Mouse (Mus musculus) brain, embryonic 14.5 days (tissue): ENCODE measurements at regions not wholly inside any gene's neighbourhood (a gene's known extent, or its start where the extent isn't known, plus 50 kb on each side); places are given as distances from the start of the nearest gene placed in this dataset.

Source experiments
- DNase-seq: peaks from one replicate; pipeline ENCODE4 v3.0.0-alpha.2; 2011; ENCODE audit warnings: low read depth
- CTCF ChIP-seq: fragments of 200-500 bp; IDR thresholded peaks from 2 replicates; pipeline ENCODE4 v1.5.1; 2012; ENCODE audit warnings: inconsistent platforms, mild to moderate bottlenecking, moderate library complexity, borderline replicate concordance; ENCODE audit not compliant: insufficient read depth, insufficient read length; ENCODE audit errors: extremely low read depth
- POLR2A ChIP-seq: fragments of 200-500 bp; IDR thresholded peaks from 2 replicates; pipeline ENCODE4 v1.6.1; 2012; ENCODE audit warnings: mild to moderate bottlenecking, inconsistent platforms, borderline replicate concordance; ENCODE audit not compliant: poor library complexity, insufficient read depth, insufficient read length, severe bottlenecking; ENCODE audit errors: extremely low read depth

DNA sequence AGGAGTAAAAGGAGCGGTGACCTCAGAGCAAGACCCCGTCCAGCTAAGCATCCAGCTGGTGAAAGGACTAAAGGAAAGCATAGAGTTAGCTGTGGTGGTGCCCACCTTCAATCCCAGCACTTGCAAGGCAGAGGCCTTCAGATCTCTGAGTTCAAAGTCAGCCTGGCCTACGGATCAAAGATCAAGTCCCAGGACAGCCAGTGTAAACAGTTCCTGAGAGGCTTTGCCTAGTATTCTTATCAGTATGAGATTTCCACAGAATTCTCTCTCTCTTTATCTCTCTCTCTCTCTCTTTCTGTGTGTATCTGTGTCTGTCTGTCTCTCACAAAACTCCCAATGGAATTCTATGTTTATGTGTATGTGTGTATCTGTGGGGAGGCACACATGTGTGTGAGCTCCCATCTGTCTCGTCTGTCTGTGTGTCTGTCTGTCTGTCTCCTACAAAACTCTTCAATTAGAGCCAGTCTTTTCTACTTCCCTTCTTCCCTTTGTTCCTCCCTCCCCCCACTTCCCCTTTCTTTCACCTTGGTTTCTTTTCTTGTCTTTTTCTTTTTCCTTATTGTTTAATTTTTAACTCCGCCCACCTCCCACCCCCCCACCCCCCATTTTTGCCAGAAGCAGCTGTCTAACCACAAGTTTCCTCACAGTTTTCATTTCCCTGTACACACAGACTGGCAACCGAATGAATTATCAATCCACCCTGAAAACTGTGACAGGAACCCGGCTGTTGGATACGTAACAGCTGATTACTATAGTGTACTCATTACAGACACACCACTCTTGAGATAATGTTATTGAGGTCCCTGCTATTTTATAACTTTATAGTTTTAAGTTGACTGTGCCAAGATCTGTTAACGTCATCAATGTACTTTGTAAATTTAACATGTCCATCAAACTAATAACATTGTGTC lies 67.3 kb upstream of the Fam3c start:
- peak; percentile 41 for DNase-seq
- no peak for TF ChIP-seq POLR2A
- TF ChIP-seq CTCF: no peak

DNA sequence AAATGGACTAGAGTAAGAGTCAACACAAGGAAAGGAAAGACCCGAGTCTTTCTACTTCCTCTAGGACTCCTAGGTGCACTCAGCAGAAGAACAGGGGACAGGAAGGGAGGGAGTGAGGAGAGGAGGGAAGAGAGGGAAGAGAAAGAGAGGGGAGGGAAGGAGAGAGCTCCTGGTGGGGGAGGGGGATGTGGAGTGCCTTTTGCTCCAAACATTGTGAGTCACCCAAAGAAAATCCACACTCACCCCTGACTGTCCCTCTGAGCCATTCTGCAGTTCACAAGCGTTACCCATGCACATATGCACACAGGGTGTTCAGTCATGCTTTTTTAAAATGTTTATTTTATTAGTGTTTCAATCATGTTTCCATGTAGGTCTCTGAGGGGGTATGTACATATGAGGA lies 65.5 kb upstream of the Fam3c start:
- TF ChIP-seq POLR2A: no peak
- TF ChIP-seq CTCF: no peak
- DNase-seq: no peak

DNA sequence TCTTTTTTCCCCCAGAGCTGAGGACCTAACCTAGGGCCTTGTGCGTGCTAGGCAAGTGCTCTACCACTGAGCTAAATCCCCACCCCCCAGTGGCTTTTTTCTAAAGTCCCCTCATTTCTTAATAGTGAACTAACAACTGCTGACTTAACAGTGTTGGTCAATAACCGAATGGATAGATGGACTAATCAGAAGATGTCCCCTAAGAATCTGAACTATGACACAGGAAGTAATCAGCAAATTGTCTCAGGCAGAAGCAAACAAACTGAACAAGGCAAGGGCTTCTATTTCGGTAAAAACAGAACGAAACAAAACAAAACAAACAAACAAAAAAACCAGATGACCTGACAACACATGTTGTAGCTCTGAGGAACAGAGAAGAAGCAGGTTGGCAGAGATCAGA lies 62.2 kb upstream of the Fam3c start:
- DNase-seq: no peak
- no peak for TF ChIP-seq POLR2A
- TF ChIP-seq CTCF: no peak

DNA sequence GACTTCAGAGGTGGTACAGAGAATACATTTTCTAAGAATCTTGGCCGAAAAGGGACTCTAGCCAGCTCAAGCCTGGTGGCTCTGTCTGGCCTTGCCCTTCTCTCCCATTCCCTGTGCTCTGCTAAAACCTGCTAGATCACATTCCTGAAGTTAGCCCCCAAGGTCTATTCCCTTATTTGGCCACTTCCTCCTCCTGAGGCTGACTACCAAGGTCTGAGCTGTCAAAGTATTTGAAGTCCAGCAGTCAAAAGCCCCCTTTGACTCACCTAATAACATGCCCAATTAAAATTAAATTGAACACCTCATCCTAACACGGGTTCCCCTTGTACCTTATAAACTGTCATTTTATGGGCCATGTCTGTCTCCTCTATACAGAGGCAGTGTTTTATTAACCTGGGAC lies 61.1 kb upstream of the Fam3c start:
- peak; percentile 49 for DNase-seq
- TF ChIP-seq CTCF: no peak
- no peak for TF ChIP-seq POLR2A

DNA sequence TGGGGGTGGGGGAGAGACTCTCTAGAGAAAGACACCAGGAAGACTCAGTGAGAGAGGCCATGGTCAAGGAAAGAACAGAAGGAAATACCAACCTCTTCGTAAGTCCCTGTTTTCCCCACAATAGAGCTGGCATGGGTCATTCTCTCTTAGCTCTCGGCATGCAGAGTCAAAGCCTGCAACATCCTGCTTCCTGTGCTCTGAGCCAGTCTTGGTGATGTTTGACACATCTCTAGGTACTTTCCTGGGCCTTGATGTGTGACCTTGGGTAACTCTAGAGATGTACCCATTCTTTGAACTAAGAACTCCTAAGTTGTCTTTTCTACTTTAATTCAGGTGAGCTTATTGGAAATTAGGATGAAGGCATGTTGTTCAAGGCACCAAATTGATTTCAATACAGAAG lies 55.8 kb upstream of the Fam3c start:
- no peak for DNase-seq
- TF ChIP-seq CTCF: no peak
- no peak for TF ChIP-seq POLR2A

DNA sequence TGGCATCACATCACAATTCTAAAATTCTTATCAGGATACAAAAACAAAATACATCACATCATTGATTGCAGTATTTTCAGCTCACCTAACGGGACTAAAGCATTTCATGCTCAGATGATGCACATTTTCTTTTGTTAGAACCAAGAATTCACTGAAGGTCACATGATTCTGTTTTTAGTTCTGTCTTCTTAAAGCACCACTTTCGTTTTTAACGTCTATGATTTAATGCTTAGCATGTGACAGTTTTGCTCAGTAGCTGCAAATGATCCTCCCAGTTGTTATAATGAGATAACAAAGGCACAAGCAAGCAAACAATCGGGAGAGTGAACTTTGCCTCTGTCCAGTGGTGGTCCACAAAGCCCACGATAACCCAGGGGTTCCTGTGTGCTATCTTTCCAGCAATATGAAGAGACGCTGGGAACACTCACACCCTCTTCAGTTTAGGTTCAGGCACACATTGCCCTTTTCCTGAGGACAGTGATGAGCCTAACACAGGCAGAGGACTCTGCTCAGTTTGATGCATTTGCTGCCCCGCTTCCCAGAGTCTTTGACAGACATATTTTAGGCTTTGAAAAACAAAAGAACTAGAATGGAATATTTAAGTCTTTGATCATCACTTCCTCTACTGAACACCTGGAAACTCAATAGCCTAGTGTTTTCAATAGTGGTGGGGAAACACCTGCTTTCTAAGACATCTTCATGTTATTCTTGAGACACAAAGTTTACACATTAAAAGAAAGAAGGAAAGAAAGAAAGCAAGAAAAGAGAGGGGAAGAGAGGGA lies 53.0 kb upstream of the Fam3c start:
- no peak for DNase-seq
- TF ChIP-seq POLR2A (no peak), CTCF (no peak)
